Mouse (Mus musculus) embryonic facial prominence, embryonic 11.5 days (tissue): Measurements from ENCODE around the gene Sgf29. TPM values are rescaled to one million over a fixed set of nuclear protein-coding genes. Genes with fewer than 3 reads are reported as not detected.
"Not testable (repeated sequence)": the region's sequence is repeated elsewhere in the genome, so short reads cannot be mapped to it uniquely, and the experiment has no call there.

Experiments used
- ATAC-seq: fragments of 200-750 bp; cut with Nextera tagmentation; replicated peaks from 2 replicates; pipeline ENCODE4 v1.8.0; 2017; ENCODE audit warnings: low read depth; ENCODE audit not compliant: insufficient number of reproducible peaks, low FRiP score, low TSS enrichment
- DNase-seq: peaks from one replicate; pipeline ENCODE4 v3.0.0-alpha.2; 2015; ENCODE audit warnings: low spot score
- H3K27ac ChIP-seq: fragments of 300-500 bp; sonication (generic); replicated peaks from 2 replicates; pipeline ENCODE4 v1.5.1; 2014; ENCODE audit warnings: mild to moderate bottlenecking, low read depth, low read length, control low read depth
- H3K27me3 ChIP-seq: fragments of 300-500 bp; sonication (generic); 2 replicates; pipeline ENCODE4 v1.6.1; 2014; ENCODE audit warnings: mild to moderate bottlenecking, low read length, moderate library complexity, mixed read lengths; ENCODE audit not compliant: control insufficient read depth, insufficient read depth
- H3K36me3 ChIP-seq: fragments of 300-500 bp; sonication (generic); replicated peaks from 2 replicates; pipeline ENCODE4 v1.6.1; 2014; ENCODE audit warnings: low read depth, mild to moderate bottlenecking, low read length, moderate library complexity, mixed read lengths; ENCODE audit not compliant: control insufficient read depth, insufficient read depth
- H3K4me1 ChIP-seq: fragments of 300-500 bp; sonication (generic); 2 replicates; pipeline ENCODE4 v1.6.1; 2014; ENCODE audit warnings: low read length, mixed read lengths; ENCODE audit not compliant: control insufficient read depth, insufficient read depth
- H3K4me2 ChIP-seq: fragments of 300-500 bp; sonication (generic); 2 replicates; pipeline ENCODE4 v1.6.1; 2014; ENCODE audit warnings: low read depth, mild to moderate bottlenecking, control low read depth, low read length, moderate library complexity
- H3K4me3 ChIP-seq: fragments of 300-500 bp; sonication (generic); 2 replicates; pipeline ENCODE4 v1.5.1; 2014; ENCODE audit warnings: low read depth, low read length, control low read depth
- H3K9ac ChIP-seq: fragments of 300-500 bp; sonication (generic); replicated peaks from 2 replicates; pipeline ENCODE4 v1.6.1; 2014; ENCODE audit warnings: mild to moderate bottlenecking, control low read depth, low read length
- H3K9me3 ChIP-seq: fragments of 300-500 bp; sonication (generic); replicated peaks from 2 replicates; pipeline ENCODE4 v1.6.1; 2016; ENCODE audit warnings: mild to moderate bottlenecking, low read length, inconsistent platforms, mixed read lengths; ENCODE audit not compliant: control insufficient read depth
- WGBS: fragments of 180-500 bp; shearing (Covaris S2); extraction: QIAGEN DNeasy Blood & Tissue Kit; methylation state at CpG from one replicate; pipeline ENCODE4 v1.1.7; 2014; 5-methylcytosine and 5-hydroxymethylcytosine counted together
- polyA plus RNA-seq: library from polyadenylated mRNA; unstranded; fragments of >200 nt; fragmentation: Nextera tagmentation; extraction: Ambion mirVana; gene quantifications from 2 replicates; pipeline ENCODE4 v1.2.1, GENCODE M21; 2014

Gene Sgf29
- polyA plus RNA-seq, 1 experiment from 2014 or later, result 53.7 TPM

DNA sequence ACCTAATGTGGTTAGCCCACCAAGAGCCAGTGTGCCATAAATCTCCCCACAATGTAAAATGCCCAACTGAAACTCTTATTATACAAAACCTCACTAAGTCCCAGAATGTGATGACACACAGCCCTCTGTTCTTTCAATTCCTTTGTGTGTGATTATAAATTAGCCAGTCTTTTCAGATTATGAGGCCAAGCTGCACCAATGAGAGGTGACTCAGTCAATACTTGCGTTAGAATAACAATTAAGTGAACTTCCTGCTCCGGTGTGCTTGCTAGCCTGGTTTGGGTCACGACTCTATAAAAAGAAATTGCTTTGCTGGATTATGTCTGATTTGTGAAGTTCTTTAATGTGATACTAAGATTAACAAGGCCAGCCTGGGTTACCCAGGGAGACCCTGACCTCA is 19.2 kb upstream of the Sgf29 start:
- H3K4me1 ChIP-seq, result no peaks in the 10 kb centered on the region
- H3K4me2 ChIP-seq, result no peak overlapping the region
- DNase-seq, result no peak
- no peaks in the 10 kb centered on the region for H3K36me3 ChIP-seq
- no peaks in the 10 kb centered on the region for H3K27me3 ChIP-seq
- ATAC-seq, result no peak
- H3K9me3 ChIP-seq, result no peaks in the 10 kb centered on the region
- 52% methylated on average over 3 of the region's 3 CpGs for WGBS
- no peak overlapping the region for H3K27ac ChIP-seq
- H3K4me3 ChIP-seq, result no peak overlapping the region
- H3K9ac ChIP-seq, result no peak overlapping the region

- no peaks in the 10 kb centered on the region for H3K36me3 ChIP-seq
- H3K9ac ChIP-seq, result no peak within 1 kb of the TSS
- WGBS, result 91% methylated on average over 4 of the region's 4 CpGs
- H3K9me3 ChIP-seq, result no peaks in the 10 kb centered on the region
- no peaks in the 10 kb centered on the region for H3K4me1 ChIP-seq
- DNase-seq, result no peak
- no peak for ATAC-seq
- H3K4me3 ChIP-seq, result no peak within 1 kb of the TSS
- H3K4me2 ChIP-seq, result no peak within 1 kb of the TSS
- no peak within 1 kb of the TSS for H3K27ac ChIP-seq
- H3K27me3 ChIP-seq, result no peaks in the 10 kb centered on the region
Observed at GRCm38 (mm10) chr7:126630824-126631518, 18.1 kb upstream of the Sgf29 start, which contains the start of gene Nupr1. Gene Nupr1, minus strand, starts transcription at chr7:126630861.

- H3K4me1 ChIP-seq, result no peaks in the 10 kb centered on the region
- no peaks in the 10 kb centered on the region for H3K36me3 ChIP-seq
- DNase-seq, result no peak
- no peak overlapping the region for H3K4me3 ChIP-seq
- no peaks in the 10 kb centered on the region for H3K9me3 ChIP-seq
- no peak overlapping the region for H3K9ac ChIP-seq
- H3K27ac ChIP-seq, result no peak overlapping the region
- ATAC-seq, result no peak
- no peaks in the 10 kb centered on the region for H3K27me3 ChIP-seq
- no peak overlapping the region for H3K4me2 ChIP-seq
- WGBS, result 80% methylated on average over 2 of the region's 2 CpGs
Observed at GRCm38 (mm10) chr7:126632478-126632877, 16.6 kb upstream of the Sgf29 start.

DNA sequence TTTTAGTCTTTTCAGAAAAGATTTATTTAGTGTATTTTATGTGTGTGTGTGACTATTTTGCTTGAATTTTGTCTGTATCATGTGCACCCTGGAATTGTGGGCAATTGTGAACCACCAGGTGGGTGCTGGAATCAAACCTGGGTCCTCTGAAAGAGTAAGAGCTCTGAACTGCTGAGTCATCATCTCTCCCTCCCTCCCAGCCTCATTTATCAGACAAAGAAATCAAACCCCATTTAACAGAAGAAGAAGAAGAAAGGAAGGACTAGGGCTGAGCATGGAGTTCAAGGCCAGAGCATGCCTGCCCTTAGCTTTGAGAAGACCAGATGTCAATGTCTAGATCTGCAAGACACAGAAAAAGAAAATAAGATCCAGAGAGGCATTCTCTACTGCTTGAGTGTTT is 13.7 kb upstream of the Sgf29 start:
- no peaks in the 10 kb centered on the region for H3K27me3 ChIP-seq
- H3K9me3 ChIP-seq, result no peaks in the 10 kb centered on the region
- no peak overlapping the region for H3K4me2 ChIP-seq
- no peaks in the 10 kb centered on the region for H3K4me1 ChIP-seq
- H3K27ac ChIP-seq, result no peak overlapping the region
- DNase-seq, result no peak
- no peak overlapping the region for H3K4me3 ChIP-seq
- no peaks in the 10 kb centered on the region for H3K36me3 ChIP-seq
- no peak for ATAC-seq
- no peak overlapping the region for H3K9ac ChIP-seq

DNA sequence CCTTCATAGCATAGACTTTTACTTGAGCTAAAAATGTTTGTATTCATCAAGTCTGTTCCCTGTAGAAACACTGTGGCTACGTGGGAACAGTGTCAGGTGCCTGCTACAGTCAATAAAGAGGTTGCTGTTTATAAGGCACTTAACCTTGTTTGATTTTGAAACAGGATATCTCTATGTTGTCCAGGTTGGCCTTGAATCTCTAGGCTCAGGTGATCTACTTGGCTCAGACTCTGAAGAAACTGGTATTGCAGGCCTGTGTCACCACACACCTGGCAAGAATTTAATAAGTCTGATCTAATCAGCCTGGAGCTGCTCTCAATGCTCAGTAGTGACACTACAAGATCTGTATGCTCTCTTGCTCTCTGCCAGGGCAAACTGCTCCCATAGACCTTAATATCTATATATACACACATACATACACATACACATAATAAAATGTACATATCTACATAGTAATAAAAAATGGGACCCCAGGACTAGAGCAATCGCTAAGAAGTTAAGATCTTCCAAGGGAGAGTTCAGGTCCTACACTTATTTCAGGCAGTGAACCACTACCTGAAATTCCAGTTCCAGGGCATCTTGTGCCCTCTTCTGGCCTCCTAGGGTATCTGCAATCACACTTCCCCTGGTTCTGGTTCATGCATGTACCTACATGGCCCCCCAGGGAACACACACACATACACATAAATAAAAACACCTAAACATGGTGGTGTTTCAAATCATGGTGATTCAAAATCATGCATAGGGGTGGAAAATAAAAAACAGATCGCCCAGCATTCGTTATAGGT is 12.2 kb upstream of the Sgf29 start:
- peak; percentile 67 for DNase-seq
- no peaks in the 10 kb centered on the region for H3K4me1 ChIP-seq

GRCm38 (mm10) chr7:126642545-126643243 is 6.4 kb upstream of the Sgf29 start:
- WGBS, result 73% methylated on average over 5 of the region's 5 CpGs
- Histone ChIP-seq H3K27me3 (no peaks in the 10 kb centered on the region), H3K9ac (no peak overlapping the region), H3K4me1 (no peaks in the 10 kb centered on the region), H3K27ac (no peak overlapping the region), H3K9me3 (no peaks in the 10 kb centered on the region), H3K4me3 (no peak overlapping the region), H3K4me2 (no peak overlapping the region), H3K36me3 (no peaks in the 10 kb centered on the region)
- DNase-seq (no peak), ATAC-seq (no peak)

More for the DNA sequence above, 12.2 kb upstream of the Sgf29 start:
- H3K36me3 ChIP-seq, result no peaks in the 10 kb centered on the region
- H3K27ac ChIP-seq, result no peak overlapping the region
- no peak overlapping the region for H3K4me2 ChIP-seq
- H3K27me3 ChIP-seq, result no peaks in the 10 kb centered on the region
- WGBS, result 14% methylated on average over 4 of the region's 4 CpGs
- H3K9ac ChIP-seq, result no peak overlapping the region
- no peak overlapping the region for H3K4me3 ChIP-seq
- no peak for ATAC-seq
- no peaks in the 10 kb centered on the region for H3K9me3 ChIP-seq

- not testable (repeated sequence) for H3K9me3 ChIP-seq
- 54% methylated on average over 3 of the region's 3 CpGs for WGBS
- DNase-seq, result peak; percentile 49
Observed at GRCm38 (mm10) chr7:126643244-126643617, 5.9 kb upstream of the Sgf29 start.

GRCm38 (mm10) chr7:126644345-126644744 is 4.8 kb upstream of the Sgf29 start:
- H3K27me3 ChIP-seq, result no peaks in the 10 kb centered on the region
- no peak overlapping the region for H3K4me3 ChIP-seq
- H3K36me3 ChIP-seq, result no peaks in the 10 kb centered on the region
- DNase-seq (no peak), ATAC-seq (no peak)
- WGBS, result 63% methylated on average over 3 of the region's 3 CpGs
- no peak overlapping the region for H3K9ac ChIP-seq
- H3K27ac ChIP-seq, result no peak overlapping the region
- no peaks in the 10 kb centered on the region for H3K4me1 ChIP-seq
- H3K9me3 ChIP-seq, result no peaks in the 10 kb centered on the region
- H3K4me2 ChIP-seq, result no peak overlapping the region

More at GRCm38 (mm10) chr7:126643244-126643617, 5.9 kb upstream of the Sgf29 start:
- H3K9ac ChIP-seq, H3K36me3 ChIP-seq, H3K4me1 ChIP-seq, H3K27me3 ChIP-seq, H3K4me3 ChIP-seq, ATAC-seq, H3K4me2 ChIP-seq, H3K27ac ChIP-seq: not testable (repeated sequence)
